Mouse (Mus musculus): ENCODE results near the gene Exd1.

DNA sequence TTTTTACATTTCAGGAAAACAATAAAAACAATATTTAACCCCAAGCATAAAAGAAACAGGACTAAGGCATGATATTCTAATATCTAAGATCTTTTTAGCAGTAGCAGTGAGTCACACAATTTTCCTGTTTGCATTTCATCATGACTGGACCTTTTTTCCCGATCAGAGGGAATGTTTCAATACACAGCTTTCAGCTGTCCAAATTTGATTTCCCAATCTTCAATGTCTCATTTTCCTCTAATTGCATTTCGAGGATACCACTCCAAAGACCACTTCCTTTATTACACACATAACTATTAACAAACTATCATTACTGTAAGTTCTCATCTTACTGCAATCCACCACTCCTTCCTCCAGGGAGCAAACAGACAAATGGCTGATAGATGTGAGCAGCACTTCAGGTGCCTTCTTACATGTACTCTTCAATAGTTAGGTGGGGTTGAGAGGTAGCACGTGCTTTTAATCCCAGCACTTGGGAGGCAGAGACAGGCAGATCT is 33.4 kb downstream of the Exd1 start:
- TF ChIP-seq POLR2A (IDR thresholded peaks at IDR 0.05; ENCODE audit: low read depth, low read length) (no peak), CTCF (IDR thresholded peaks at IDR 0.05; ENCODE audit: extremely low read depth, insufficient read depth, insufficient read length, insufficient replicate concordance) (no peak)
